Mouse (Mus musculus): ENCODE measurements around the gene Mfng.

Mfng gene

DNA sequence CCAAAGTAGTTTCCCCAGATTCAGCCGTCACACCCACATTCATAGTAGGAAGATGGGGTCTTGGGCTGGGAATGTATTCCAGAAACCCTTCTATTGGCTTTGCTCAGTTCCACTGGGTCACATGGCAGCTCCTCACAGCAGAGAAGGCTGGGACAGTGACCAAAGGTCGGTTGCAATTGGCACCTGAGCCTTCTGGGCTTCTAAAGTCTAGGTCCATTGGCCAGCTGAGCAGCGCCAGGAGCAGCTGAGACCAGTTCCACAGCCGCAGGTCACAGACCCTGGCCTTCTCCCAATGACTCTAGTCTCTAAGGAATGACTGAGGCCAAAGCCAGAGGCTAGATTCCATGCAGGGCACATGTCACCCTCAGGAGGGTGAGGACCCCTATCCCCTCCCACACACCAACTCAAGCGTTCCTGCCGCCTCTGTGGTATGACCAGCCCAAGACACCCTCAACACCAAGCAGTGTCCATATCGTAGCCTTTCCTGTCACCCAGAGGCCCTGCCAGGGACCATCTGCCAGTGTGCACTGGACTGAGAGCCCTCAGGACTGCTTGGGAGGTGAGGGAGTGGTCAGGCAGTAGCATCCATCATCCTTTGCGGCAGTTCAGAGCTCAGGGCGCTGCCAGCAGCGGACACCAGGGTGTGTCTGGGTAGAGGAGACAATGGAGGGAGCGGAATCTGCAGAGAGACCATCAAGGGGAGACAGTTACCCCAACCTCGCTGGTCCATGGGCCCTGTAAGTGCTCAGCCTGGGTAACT is 17.1 kb downstream of the Mfng start:
- no peak for DNase-seq (ENCODE audit: low spot score in 2 of 2)

DNA sequence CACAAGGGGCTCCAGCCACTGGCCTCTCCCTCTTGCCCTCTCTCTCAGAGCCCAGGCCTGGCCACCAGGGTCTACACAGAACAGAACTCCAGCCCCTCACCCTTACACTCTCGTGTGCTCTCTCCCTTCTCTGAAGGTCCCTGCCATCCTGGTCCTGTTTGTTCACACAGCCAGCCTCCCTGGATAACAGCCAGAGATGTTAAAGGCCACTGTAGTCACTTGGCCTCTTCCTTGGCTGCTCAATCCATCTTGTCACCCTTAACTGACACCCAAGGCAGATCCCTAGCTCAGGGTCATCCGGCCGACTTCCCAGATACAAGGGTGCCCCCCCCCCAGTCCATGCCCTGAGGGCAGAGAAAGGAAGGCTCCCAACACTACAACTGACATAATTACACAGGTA is 18.0 kb downstream of the Mfng start:
- DNase-seq (ENCODE audit: low spot score in 2 of 2) = no peak

- no peak for DNase-seq (ENCODE audit: low spot score in 2 of 2)
These were observed 19.1 kb downstream of the Mfng start for GRCm38 (mm10) chr15:78754144-78754543.

GRCm38 (mm10) chr15:78752991-78753390 is 20.3 kb downstream of the Mfng start:
- DNase-seq (ENCODE audit: low spot score in 2 of 2) = no peak

GRCm38 (mm10) chr15:78750608-78751350 is 22.5 kb downstream of the Mfng start:
- no peak for DNase-seq (ENCODE audit: low spot score in 2 of 2)

GRCm38 (mm10) chr15:78749855-78750254 is 23.4 kb downstream of the Mfng start:
- no peak for DNase-seq (ENCODE audit: low spot score in 2 of 2)

GRCm38 (mm10) chr15:78744206-78744605 is 29.1 kb downstream of the Mfng start:
- peak; percentile 54 to 86 for DNase-seq (ENCODE audit: low spot score in 2 of 2)

DNA sequence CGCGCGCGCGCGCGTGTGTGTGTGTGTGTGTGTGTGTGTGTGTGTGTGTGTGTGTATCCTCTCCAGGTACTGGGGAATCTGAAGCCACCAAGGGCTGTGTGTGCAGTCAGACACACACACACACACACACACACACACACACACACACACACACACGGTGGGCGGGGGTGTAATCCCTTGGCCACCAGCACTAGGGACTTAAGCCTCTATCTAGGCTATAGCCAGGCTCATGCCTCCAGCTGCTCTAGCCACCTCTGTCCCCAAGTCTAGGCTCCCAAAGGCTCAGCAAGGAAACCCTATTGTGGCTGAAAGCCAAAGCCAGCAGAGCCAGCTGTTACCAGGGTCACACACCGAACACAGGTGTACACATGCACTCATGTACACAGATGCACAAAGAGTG is 30.4 kb downstream of the Mfng start:
- no peak for DNase-seq (ENCODE audit: low spot score in 2 of 2)

DNA sequence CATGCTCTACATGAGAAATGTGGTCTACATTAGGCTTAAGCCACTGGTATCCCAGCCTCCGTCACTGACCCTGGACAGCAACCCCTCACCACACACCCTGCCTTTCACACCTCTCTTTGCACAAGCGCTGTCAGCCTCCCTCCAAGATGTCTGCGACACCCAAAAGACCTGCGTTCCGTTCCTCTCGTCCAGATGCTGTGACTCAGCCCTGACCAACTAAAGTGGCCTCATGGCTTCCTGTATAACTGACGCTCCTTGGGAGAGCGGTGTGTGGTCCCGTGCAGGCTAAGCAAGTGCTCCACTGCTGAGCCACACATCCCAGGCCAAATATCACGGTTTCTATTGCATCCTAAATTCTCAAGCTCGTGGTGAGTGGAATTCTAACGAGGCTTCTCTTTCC is 32.6 kb downstream of the Mfng start:
- no peak for DNase-seq (ENCODE audit: low spot score in 2 of 2)

- DNase-seq (ENCODE audit: low spot score in 2 of 2) = no peak
These were observed 36.1 kb downstream of the Mfng start for GRCm38 (mm10) chr15:78737146-78737545.

DNA sequence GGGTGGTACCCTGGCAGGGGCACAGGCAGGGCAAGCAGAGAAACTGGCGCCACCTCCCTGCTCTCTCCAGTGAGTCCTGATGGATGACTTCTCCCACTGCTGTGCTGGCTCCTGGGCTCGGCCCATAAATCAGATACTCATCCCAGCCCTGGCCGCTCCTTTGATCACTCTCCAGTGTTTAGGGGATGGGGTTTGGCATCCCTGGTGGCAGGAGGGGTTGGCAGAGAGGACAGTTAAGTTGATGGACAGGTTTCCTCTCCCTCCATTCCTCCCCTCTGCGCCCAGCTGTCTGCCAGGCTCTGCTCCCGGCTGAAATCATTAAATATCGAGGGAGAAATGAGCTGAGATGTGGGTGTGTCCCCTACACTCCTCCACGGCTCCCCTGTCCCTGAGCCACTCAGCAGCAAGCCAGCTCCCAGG is 36.6 kb downstream of the Mfng start:
- no peak for DNase-seq (ENCODE audit: low spot score in 2 of 2)

DNA sequence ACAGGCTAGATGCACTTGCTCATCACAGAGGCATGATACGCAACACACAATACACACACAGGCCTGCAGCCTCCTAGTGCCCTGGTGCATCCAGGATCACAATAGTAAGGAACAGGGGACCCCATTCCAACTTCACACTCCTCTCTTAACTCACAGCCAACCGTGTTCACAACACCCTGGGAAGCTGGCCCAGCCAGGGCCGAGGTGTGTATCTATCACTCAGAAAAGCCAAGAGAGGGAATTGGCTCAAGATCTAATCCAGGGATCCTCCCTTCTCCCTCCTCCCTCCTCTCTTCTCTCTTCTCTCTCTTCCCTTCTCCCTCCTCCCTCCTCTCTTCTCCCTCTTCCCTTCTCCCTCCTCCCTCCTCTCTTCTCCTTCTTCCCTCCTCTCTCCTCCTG is 37.1 kb downstream of the Mfng start:
- no peak for DNase-seq (ENCODE audit: low spot score in 2 of 2)

DNA sequence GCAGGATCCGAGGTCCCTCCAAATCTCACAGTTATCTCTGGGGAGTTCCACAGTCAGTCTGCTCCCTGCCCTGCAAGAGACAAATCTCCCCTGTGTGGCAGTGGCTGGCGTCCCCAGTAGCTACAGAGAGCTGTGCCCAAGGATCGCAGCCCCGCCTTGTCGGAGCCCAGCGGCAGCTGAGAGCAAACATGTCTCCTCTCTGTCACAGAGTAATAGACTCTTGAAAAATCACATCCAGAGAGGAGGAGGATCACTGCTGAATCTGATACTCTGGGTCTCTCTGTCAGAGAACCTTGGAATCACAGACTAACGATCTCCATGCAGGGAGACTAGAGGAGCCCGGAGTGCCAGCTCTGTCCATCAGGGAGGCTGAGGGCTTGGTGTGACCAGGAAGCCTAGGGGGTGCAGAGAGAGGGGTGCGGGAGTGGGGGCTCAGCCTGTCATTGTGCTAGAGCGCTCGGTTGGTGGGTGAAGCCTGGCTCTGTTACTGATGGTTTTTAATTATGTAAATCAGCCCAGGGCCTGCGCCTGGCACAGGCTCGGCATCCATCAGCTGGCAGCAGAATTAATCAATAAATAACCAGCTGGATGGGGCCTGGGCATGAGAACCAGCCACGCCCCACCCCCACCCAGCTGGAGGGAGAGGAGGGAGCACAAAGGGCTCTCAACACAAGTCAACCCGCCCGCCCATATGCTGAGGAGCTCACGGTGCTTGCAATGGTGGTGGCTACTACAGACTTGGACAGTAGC is 37.7 kb downstream of the Mfng start:
- DNase-seq (ENCODE audit: low spot score in 2 of 2) = no peak

GRCm38 (mm10) chr15:78731830-78732229 is 41.4 kb downstream of the Mfng start:
- DNase-seq (ENCODE audit: low spot score in 2 of 2) = no peak

GRCm38 (mm10) chr15:78730315-78731049 is 42.8 kb downstream of the Mfng start:
- no peak for DNase-seq (ENCODE audit: low spot score in 2 of 2)

DNA sequence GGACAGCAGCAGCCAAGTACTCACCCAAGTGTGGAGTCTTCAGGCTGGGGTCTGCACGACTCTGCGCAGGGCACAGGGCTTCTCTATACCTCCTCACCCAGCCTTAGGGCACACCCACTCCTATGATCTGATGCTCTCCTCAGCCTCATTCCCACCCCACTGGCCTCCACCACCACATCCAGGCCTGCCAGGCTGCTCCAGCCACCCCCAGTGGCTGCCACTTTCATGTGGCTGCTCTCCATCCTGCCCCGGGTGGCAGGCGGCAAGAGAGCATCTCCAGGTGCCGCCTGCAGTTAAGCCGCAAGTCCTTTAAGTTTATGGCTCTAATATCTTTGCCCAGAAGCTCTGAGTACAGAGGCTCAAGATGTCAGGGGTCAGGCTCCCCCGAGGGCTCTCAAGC is 46.6 kb downstream of the Mfng start:
- peak; percentile 53 to 59 for DNase-seq (ENCODE audit: low spot score in 2 of 2)

GRCm38 (mm10) chr15:78720532-78720931 is 52.7 kb downstream of the Mfng start:
- DNase-seq (ENCODE audit: low spot score in 2 of 2) = no peak

GRCm38 (mm10) chr15:78720094-78720493 is 53.2 kb downstream of the Mfng start:
- DNase-seq (ENCODE audit: low spot score in 2 of 2) = peak; percentile 46 to 80

DNA sequence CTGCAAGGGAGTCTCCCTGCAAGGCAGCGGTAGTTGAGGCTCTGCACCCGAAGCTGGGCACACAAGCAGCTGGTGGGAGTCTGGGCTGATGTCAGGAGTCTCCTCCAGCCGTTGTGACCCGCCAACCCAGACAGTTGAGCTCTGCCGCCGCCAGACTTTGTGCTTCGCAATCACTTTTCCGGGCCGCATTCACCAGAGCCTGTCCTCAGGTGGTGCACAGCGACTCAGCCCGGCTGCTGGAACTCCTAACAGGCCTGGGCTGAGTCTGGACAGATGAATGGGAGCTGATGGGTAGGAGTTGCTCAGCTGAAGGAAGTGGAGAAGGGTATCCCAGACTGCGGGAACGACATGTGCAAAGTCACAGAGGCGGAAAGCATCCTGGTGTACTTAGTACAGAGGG is 53.9 kb downstream of the Mfng start:
- peak in 1 of 2 experiments; percentile 30 for DNase-seq (ENCODE audit: low spot score in 2 of 2)

DNA sequence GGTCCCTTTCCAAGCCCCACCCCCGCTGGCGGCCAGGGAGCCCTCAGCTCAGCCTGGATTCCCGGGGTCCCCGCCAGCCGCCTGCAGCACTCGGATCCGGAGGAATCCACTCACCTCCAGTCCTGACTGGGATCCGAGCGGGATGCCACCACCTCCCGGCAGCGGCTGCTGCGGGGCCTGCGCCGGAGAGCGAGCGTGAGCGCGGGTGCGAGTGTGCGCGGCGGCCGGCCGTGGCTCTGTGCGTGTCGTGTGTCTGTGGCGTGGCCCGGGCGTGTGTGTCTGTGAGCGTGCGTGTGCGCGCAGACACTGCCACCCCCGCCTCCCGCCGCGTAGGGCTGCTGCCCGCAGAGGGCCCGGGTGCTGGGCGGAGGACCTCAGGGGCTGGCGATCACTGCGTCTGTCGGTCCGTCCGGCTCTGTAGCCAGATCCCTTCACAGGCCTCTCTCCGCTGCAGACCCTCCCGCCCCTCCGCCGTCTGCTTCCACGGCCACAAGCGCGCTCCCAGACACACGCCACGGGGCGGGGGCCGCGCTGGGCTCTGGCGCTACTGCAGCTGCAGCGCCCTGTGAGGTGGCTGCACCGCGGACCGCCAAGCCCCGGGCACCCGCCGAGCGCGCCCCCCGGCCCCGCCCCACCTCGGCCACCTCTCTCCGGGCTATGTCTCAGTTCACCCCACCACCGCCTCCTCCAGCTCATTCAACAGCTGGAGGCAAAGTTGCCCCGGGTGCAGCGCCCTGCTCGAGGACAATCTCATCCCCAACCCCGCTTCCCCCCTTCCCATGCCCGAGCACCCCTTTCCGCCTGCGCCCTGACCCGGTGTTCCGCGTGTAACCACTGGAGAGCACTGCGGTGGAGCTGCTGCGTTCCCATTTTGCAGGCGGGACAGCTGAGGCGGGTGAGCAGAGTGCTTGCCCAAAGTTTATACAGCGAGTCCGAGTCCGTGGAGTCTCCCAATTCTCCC is 54.7 kb downstream of the Mfng start, which contains the start of gene Elfn2:
Gene Elfn2 (minus strand): TSS at position 482 of the 961 bp plus-strand sequence.
- DNase-seq (ENCODE audit: low spot score in 2 of 2) = peak in 1 of 2 experiments; percentile 26

GRCm38 (mm10) chr15:78716936-78717335 is 56.3 kb downstream of the Mfng start:
- no peak for DNase-seq (ENCODE audit: low spot score in 2 of 2)
